Mouse (Mus musculus): Measurements from ENCODE around the gene Hephl1.

Gene Hephl1

DNA sequence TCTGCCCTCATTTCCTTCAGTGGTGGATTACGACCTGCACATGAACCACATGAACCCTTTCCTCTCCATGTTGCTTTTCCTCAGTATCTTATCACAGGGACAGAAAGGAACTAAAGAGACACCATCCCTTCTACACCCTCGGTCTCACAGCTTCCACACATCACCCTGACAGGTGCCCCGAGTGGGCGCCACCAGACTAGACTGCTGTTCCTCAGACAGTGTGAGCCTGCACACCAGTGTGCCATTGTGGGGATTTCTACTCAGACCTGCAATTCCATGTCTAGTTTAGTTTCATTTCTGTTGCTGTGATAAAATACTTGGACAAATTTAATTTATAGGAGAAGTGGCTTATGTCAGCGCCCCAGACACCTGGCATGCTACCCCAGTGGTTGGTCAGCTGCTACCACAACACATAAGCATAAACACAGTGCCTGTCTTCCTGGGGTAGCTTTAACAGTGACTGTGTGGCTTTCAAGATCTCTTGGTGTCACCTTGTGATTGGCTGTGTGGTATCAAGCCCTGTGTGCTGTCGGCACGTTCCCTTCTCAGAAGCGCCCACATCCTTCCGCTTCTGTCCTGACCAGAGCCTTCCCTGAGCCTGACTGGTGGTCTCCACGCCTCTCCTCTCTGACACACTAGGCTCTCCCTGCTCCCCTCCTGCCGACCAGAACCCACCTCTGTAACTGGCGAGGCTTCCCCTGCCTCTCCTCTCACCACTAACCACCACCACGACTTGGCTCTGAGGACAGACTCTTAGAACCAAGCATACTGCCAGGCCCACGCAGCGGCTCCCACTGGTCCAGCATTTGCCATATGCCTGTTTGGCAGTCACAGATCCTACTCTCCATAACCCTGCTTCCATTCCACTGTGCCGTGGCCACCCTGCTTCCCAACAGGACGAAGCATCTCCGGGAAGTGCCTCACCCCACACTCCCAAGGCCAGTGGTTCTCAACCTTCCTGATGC, 93.8 kb downstream of the Hephl1 start:
- DNase-seq (ENCODE audit: low spot score in 2 of 2): no peak

DNA sequence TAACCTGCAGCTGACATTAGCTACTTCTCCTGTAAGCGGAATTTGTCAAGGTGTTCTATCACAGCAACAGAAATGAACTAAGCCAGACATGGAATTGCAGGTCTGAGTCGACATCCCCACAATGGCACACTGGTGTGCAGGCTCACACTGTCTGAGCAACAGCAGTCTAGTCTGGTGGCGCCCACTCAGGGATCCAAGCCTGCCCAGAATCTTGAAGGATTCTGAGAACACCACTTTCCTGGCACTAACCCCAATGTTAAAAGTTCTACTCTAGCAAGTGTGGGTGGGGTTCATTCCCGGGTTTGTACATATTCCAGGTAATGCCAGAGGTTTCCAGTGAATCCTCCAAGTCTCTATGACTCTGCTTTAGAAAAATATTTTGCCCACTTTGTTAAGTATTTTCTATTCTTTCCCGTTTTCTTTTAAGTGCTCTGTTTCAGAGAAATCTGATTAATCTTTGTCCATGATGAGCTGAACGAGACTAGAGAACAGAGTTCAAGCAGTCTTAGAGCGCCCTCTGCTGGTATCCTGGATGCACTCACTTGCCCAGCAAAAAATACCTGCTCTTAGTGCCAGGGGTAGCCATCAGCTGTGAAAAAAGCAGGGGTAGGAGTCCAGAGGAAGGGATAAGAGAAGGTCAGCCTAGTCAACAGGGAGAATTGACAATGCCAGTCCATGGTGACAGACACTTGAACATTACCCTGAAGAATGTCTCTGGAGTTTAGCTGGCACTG, 96.5 kb downstream of the Hephl1 start:
- peak; percentile 28 to 60 for DNase-seq (ENCODE audit: low spot score in 2 of 2)

DNA sequence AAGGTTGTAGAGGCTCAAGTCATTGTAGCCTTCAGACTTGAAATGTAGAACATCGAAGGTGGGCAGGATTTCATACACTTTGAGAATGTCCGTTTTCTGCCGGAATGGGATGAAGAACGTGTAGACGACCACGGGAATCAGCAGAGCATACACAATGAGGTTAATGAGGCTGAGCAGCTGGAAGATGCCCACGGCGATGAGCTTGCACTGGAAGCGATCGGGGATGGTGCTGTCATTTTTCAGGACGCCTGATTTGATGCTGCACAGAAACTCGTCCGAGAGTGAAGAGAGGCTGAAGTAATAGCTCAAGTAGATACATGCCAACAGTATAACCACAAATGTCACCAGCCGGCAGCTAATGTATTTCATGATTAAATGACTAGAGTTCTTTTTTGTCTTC, 104.3 kb downstream of the Hephl1 start:
- DNase-seq (ENCODE audit: low spot score in 2 of 2): no peak

DNA sequence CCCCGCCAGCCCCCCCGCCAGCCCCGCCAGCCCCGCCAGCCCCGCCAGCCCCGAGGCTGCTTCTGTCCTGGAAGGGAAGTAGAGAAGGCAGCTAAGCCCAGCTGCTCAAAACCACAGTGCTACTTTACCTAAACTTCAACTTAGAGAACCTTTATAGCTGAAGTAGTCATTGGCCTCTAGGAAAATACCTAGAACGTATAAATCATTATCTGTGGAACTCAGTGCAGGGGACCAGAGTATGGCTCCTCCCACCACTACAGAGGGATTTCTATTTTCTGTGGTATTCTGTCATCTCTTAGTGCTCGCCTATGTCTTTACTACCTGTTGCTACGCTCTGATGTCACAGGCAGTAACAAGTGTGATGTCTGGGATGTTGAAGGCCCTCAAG, 107.6 kb downstream of the Hephl1 start:
- no peak for DNase-seq (ENCODE audit: low spot score in 2 of 2)

DNA sequence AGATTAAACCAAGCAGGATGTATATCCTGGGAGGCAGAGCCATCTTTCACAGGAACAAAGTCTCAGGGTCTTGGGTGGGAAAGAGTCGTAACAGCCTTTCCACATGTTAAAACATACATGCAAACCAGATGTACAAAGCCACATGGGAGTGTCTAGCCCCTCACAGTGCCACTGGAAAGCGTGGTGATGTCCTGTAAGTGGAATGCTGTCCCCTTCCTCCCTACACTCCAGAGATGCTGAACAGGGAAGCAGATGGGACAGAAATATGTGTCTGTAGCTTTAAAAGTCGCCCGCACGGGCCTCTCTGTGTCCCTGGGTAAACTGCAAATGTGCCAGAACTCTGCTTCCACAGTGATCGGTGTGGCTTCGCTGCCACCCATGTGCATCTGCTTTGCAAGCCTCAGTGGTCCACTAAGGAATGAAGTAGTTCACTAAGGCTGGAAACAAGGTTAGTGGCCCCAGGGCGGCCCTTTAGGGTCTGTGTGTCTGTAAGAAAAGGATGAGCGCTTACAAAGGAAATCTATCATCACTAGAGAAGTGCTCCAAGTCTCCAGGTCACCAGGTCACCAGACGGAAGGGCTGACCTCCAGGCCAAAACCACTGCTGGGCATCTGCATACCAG, 108.1 kb downstream of the Hephl1 start:
- DNase-seq (ENCODE audit: low spot score in 2 of 2): no peak

DNA sequence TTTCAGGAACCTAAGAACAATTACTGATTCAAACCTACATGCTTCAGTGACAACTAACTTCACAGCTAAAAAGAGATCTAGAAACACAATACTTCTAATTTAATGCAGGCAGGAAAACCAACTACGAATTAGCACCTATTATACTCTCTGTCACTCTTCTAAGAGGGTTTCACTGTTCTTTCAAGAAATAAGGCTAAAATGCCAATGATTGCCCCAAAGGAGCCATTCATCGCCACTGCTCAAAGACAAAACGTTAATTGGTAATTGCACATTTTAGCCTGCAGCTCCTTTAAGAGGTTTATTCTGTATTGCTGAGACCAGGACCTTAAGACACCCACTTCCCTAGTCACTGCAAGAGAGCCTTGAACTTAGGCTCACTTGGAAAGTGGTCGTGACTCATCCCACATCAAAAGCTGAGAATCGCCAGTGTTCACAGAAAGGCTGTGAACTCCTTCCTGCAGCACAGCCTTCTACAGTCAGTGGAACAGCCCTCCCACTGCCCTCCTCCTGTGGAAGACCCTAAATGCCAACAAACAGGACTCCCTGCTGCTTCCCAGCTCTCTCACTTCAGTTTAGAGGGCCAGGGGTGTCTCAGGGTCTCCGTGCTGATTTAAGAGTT, 108.8 kb downstream of the Hephl1 start:
- no peak for DNase-seq (ENCODE audit: low spot score in 2 of 2)
